Mouse (Mus musculus) cortical plate, adult 2 months (tissue): Measurements from ENCODE around the gene Atp8a1. TPM values are rescaled to one million over a fixed set of nuclear protein-coding genes. Genes with fewer than 3 reads are reported as not detected.
A peak's percentile ranks its signal among the peaks of the same experiment; 100 is the strongest.

Experiments
- H3K27ac ChIP-seq: fragments of 200-500 bp; 2 replicates; pipeline ENCODE4 v1.5.1; 2012; ENCODE audit warnings: low read length, control low read depth, inconsistent platforms; ENCODE audit not compliant: insufficient read depth
- H3K4me1 ChIP-seq: fragments of 200-500 bp; 2 replicates; pipeline ENCODE4 v1.6.1; 2011; ENCODE audit warnings: low read length; ENCODE audit not compliant: control insufficient read depth, insufficient read depth
- H3K4me3 ChIP-seq: fragments of 200-500 bp; 2 replicates; pipeline ENCODE4 v1.5.1; 2011; ENCODE audit warnings: mild to moderate bottlenecking, low read length, control low read depth; ENCODE audit not compliant: insufficient read depth
- CTCF ChIP-seq: fragments of 200-500 bp; IDR thresholded peaks from 2 replicates; pipeline ENCODE4 v1.5.1; 2011; ENCODE audit warnings: mild to moderate bottlenecking, control low read depth, low read length; ENCODE audit not compliant: insufficient read depth; ENCODE audit errors: extremely low read depth
- POLR2A ChIP-seq: fragments of 200-500 bp; IDR thresholded peaks from 2 replicates; pipeline ENCODE4 v1.6.1; 2011; ENCODE audit warnings: mild to moderate bottlenecking, low read length, control low read depth; ENCODE audit not compliant: insufficient read depth; ENCODE audit errors: extremely low read depth
- polyA plus RNA-seq: library from polyadenylated mRNA; depleted of rRNA; stranded (reverse); fragments of >200 nt; gene quantifications from 2 replicates; pipeline ENCODE4 v1.2.3, GENCODE M21; 2012

The Atp8a1 gene
- polyA plus RNA-seq, 1 experiment: 70.3 TPM

- Histone ChIP-seq H3K27ac (no peak overlapping the region), H3K4me1 (peaks cover 2% of the 10 kb centered on the region), H3K4me3 (no peak overlapping the region)
- TF ChIP-seq POLR2A (no peak), CTCF (no peak)
Observed at GRCm38 (mm10) chr5:67659864-67660263, 187.4 kb downstream of the Atp8a1 start.

- H3K27ac ChIP-seq: no peak overlapping the region
- TF ChIP-seq POLR2A (no peak), CTCF (no peak)
- no peak overlapping the region for H3K4me3 ChIP-seq
- peaks cover 2% of the 10 kb centered on the region for H3K4me1 ChIP-seq
Observed at GRCm38 (mm10) chr5:67656821-67657259, 190.4 kb downstream of the Atp8a1 start.

GRCm38 (mm10) chr5:67655696-67656519, 191.3 kb downstream of the Atp8a1 start:
- H3K4me1 ChIP-seq: no peaks in the 10 kb centered on the region
- no peak overlapping the region for H3K27ac ChIP-seq
- H3K4me3 ChIP-seq: no peak overlapping the region
- TF ChIP-seq CTCF (no peak), POLR2A (no peak)

- Histone ChIP-seq H3K4me3 (no peak overlapping the region), H3K4me1 (no peaks in the 10 kb centered on the region), H3K27ac (no peak overlapping the region)
- TF ChIP-seq POLR2A: no peak
- no peak for TF ChIP-seq CTCF
Observed at GRCm38 (mm10) chr5:67654572-67654971, 192.7 kb downstream of the Atp8a1 start.

- H3K27ac ChIP-seq: no peak overlapping the region
- H3K4me3 ChIP-seq: no peak overlapping the region
- H3K4me1 ChIP-seq: no peaks in the 10 kb centered on the region
- TF ChIP-seq CTCF: no peak
- no peak for TF ChIP-seq POLR2A
Observed at GRCm38 (mm10) chr5:67653543-67653942, 193.7 kb downstream of the Atp8a1 start.

GRCm38 (mm10) chr5:67652468-67652867, 194.8 kb downstream of the Atp8a1 start:
- no peak overlapping the region for H3K27ac ChIP-seq
- no peak overlapping the region for H3K4me3 ChIP-seq
- H3K4me1 ChIP-seq: no peaks in the 10 kb centered on the region
- TF ChIP-seq POLR2A: no peak

GRCm38 (mm10) chr5:67650021-67650420, 197.2 kb downstream of the Atp8a1 start:
- Histone ChIP-seq H3K4me3 (no peak overlapping the region), H3K27ac (no peak overlapping the region), H3K4me1 (no peaks in the 10 kb centered on the region)
- TF ChIP-seq CTCF (no peak), POLR2A (no peak)

- no peak overlapping the region for H3K27ac ChIP-seq
- no peak for TF ChIP-seq CTCF
- TF ChIP-seq POLR2A: no peak
Observed at GRCm38 (mm10) chr5:67649156-67649555, 198.1 kb downstream of the Atp8a1 start.

GRCm38 (mm10) chr5:67647568-67647967, 199.7 kb downstream of the Atp8a1 start:
- TF ChIP-seq POLR2A (no peak), CTCF (0 out of 2 replicates have a peak, but pooled peaks have one; percentile 15)
- peaks cover 1% of the 10 kb centered on the region for H3K4me1 ChIP-seq
- no peak overlapping the region for H3K27ac ChIP-seq
- no peak overlapping the region for H3K4me3 ChIP-seq

More at GRCm38 (mm10) chr5:67649156-67649555, 198.1 kb downstream of the Atp8a1 start:
- Histone ChIP-seq H3K4me1 (no peaks in the 10 kb centered on the region; the same call in 1 of the 2 replicates), H3K4me3 (no peak overlapping the region)
